Mouse (Mus musculus) liver, embryonic 13.5 days (tissue): ENCODE results near the gene Msrb2. TPM values are rescaled to one million over a fixed set of nuclear protein-coding genes. Genes with fewer than 3 reads are reported as not detected.

ENCODE experiments used
- ATAC-seq: fragments of 200-750 bp; cut with Nextera tagmentation; 2 replicates; pipeline ENCODE4 v1.8.0; 2017; ENCODE audit warnings: low read depth, mild to moderate bottlenecking, moderate number of reproducible peaks, moderate library complexity
- DNase-seq: peaks from one replicate; pipeline ENCODE4 v3.0.0; 2022
- H3K27ac ChIP-seq: fragments of 300-500 bp; sonication (generic); 2 replicates; pipeline ENCODE4 v1.5.1; 2015; ENCODE audit warnings: moderate library complexity, mild to moderate bottlenecking, inconsistent platforms
- H3K27me3 ChIP-seq: fragments of 300-500 bp; sonication (generic); 2 replicates; pipeline ENCODE4 v1.6.1; 2015; ENCODE audit warnings: mild to moderate bottlenecking, inconsistent platforms
- H3K36me3 ChIP-seq: fragments of 300-500 bp; sonication (generic); 2 replicates; pipeline ENCODE4 v1.6.1; 2015; ENCODE audit warnings: mild to moderate bottlenecking, inconsistent platforms
- H3K4me1 ChIP-seq: fragments of 300-500 bp; sonication (generic); replicated peaks from 2 replicates; pipeline ENCODE4 v1.6.1; 2015; ENCODE audit warnings: inconsistent platforms
- H3K4me2 ChIP-seq: fragments of 300-500 bp; sonication (generic); 2 replicates; pipeline ENCODE4 v1.6.1; 2015; ENCODE audit warnings: inconsistent platforms, mild to moderate bottlenecking, moderate library complexity
- H3K4me3 ChIP-seq: fragments of 300-500 bp; sonication (generic); replicated peaks from 2 replicates; pipeline ENCODE4 v1.5.1; 2015; ENCODE audit warnings: mild to moderate bottlenecking, inconsistent platforms
- H3K9ac ChIP-seq: fragments of 300-500 bp; sonication (generic); 2 replicates; pipeline ENCODE4 v1.6.1; 2015; ENCODE audit warnings: mild to moderate bottlenecking, inconsistent platforms
- H3K9me3 ChIP-seq: fragments of 300-500 bp; sonication (generic); replicated peaks from 2 replicates; pipeline ENCODE4 v1.6.1; 2016; ENCODE audit warnings: inconsistent platforms
- WGBS: fragments of 180-500 bp; shearing (Covaris S2); methylation state at CpG from one replicate; pipeline ENCODE4 v1.1.7; 2015; ENCODE audit not compliant: insufficient replicate concordance; 5-methylcytosine and 5-hydroxymethylcytosine counted together
- polyA plus RNA-seq: library from polyadenylated mRNA; unstranded; fragments of >200 nt; fragmentation: Nextera tagmentation; extraction: Ambion mirVana; gene quantifications from 2 replicates; pipeline ENCODE4 v1.2.1, GENCODE M21; 2015

Gene Msrb2
- polyA plus RNA-seq, 1 experiment from 2014 or later = 10.6 TPM

DNA sequence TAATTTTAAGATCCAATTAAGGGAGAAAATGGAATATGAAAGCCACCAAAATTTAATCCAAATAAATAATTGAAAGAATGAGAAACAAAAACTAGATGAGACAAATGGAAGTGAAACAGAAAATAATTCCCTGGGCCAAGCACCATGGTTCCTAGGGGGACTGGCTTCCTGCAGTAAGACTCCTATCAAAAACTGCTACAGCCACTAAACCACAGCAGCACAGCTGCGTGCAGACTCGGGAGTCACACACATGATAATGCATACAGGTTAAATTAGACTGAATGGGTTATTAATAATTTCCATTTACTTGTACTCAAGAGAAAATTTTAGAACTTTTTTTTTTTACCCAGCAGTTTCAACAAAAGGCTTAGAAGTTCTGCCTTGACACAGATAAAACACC lies 18.1 kb upstream of the Msrb2 start:
- WGBS = 62% methylated on average over 2 of the region's 2 CpGs
- Histone ChIP-seq H3K4me3 (no peak overlapping the region), H3K27me3 (no peaks in the 10 kb centered on the region), H3K4me2 (no peak overlapping the region), H3K36me3 (no peaks in the 10 kb centered on the region), H3K9ac (no peak overlapping the region), H3K27ac (no peak overlapping the region), H3K9me3 (no peaks in the 10 kb centered on the region), H3K4me1 (0 out of 2 replicates have a peak, but pooled peaks cover 3% of the 10 kb centered on the region)
- no peak for DNase-seq
- ATAC-seq = no peak

DNA sequence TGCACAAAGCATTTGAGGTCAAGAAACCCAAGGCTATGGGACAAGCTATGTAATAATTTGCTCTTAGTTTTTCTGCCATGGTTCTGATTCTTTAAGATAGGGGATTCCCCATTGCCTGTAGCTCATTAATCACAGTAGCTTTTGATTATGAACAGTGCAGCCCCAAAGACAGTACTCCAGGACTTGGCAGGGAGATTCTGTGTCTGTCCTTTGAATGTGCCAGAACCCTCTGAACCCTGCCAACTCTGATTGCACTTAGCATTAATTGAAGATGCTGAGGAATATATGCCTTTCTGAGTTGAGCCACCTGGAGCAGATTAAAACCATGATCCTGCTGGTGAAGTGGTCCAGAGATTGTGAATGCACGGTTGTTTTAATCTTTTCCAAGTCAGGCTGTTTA lies 8.4 kb upstream of the Msrb2 start:
- H3K27ac ChIP-seq = no peak overlapping the region
- no peaks in the 10 kb centered on the region for H3K36me3 ChIP-seq
- no peak overlapping the region for H3K4me2 ChIP-seq
- H3K9me3 ChIP-seq = no peaks in the 10 kb centered on the region; the same call in 1 of the 2 replicates
- no peak for DNase-seq
- 63% methylated on average over 1 of the region's 1 CpGs for WGBS
- H3K9ac ChIP-seq = no peak overlapping the region
- no peak overlapping the region for H3K4me3 ChIP-seq
- ATAC-seq = no peak
- H3K4me1 ChIP-seq = no peaks in the 10 kb centered on the region
- no peaks in the 10 kb centered on the region for H3K27me3 ChIP-seq

DNA sequence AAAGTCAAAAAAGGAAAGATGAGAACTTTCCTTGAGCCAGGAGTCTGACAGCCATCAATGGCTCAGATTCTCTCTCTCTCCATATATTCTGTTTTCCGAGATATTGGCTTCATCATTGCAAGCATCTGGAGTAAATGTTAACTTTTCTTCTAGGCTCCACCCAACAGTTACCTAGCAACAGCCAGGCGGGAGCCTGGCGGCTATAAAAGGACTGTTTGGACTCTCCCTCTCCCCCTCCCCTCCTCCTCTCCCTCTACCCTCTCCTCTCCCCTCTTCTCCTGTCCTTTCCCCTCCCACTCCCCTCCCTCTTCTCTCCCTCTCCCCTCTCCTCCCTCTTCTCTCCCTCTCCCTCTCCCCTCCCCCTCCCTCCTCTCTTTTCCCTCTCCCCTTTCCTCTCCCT lies 4.8 kb upstream of the Msrb2 start:
- Histone ChIP-seq H3K9ac (no peak overlapping the region), H3K4me2 (no peak overlapping the region), H3K4me3 (no peak overlapping the region), H3K9me3 (no peaks in the 10 kb centered on the region; the same call in 1 of the 2 replicates), H3K27me3 (no peaks in the 10 kb centered on the region), H3K36me3 (no peaks in the 10 kb centered on the region), H3K27ac (no peak overlapping the region), H3K4me1 (peaks cover 3% of the 10 kb centered on the region; the same call in 1 of the 2 replicates)
- no peak for ATAC-seq
- WGBS = 15% methylated on average over 3 of the region's 3 CpGs
- no peak for DNase-seq

DNA sequence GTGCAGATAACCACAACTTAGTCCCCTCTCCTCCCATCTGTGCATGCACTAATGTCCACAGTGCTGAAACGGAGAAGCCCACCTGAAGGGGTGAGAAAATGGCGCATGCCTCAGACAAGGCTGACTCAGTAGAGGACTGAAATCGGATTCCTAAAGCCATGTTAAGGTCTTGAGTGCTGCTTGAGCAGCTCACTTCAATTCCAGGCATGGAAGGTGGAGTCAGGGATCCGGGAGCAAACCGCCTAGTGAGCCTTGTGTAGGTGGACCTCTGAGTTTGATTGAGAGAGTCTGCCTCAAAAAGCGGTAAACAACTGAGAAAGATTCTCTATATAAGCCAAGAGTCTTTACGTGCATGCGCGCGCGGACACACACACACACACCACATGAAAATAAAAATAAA lies 4.1 kb upstream of the Msrb2 start:
- Histone ChIP-seq H3K27ac (no peak overlapping the region), H3K4me2 (no peak overlapping the region), H3K4me3 (no peak overlapping the region), H3K4me1 (peaks cover 5% of the 10 kb centered on the region), H3K9me3 (no peaks in the 10 kb centered on the region), H3K36me3 (no peaks in the 10 kb centered on the region), H3K27me3 (no peaks in the 10 kb centered on the region), H3K9ac (no peak overlapping the region)
- DNase-seq (no peak), ATAC-seq (no peak)
- WGBS = 73% methylated on average over 11 of the region's 11 CpGs

DNA sequence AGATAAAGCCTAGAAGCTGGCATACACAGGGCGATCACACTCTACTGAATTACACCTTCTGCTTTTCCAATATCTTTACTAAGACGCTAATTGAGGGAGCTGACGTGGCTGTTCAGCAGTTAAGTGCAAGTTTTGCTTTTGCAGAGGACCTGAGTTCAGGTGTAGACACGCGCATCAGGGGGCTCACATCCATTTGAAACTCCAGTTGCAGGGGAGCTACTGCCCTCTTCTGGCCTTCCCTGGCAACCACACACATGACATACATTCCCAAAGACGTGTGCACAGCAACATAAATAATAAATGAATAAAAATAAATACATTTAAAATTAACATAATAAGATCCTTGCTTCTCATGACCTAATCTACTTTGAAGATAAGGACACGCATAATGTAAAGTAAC lies 2.5 kb downstream of the Msrb2 start:
- no peak for DNase-seq
- H3K4me3 ChIP-seq = no peak overlapping the region

DNA sequence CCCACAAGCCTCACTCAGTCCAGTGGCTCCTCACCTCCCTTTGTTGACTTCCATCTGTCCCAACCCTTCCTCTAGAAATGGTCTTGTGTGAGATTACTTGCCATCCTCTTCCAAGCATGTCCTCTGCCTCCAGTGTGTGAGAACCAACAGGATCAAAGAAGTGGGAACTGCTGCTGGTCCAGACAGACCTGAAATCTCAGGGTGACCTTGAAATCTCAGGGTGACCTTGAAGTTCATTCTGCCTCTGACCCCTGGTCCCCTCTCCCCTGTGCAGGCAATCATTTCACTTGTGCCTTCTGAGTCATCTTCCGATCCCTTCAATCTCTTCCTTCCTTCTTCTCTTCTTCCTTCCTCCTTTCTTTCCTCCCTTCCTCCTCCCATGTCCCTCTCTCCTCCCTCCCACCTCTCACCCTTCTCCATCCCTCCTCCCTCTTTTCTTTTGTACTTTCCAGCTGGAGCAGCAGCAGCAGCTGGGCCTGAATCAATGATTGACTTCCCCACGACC lies 9.3 kb downstream of the Msrb2 start:
- no peak for ATAC-seq
- Histone ChIP-seq H3K27me3 (no peaks in the 10 kb centered on the region), H3K27ac (no peak overlapping the region), H3K9me3 (no peaks in the 10 kb centered on the region), H3K4me3 (no peak overlapping the region), H3K4me1 (no peaks in the 10 kb centered on the region), H3K36me3 (no peaks in the 10 kb centered on the region), H3K4me2 (no peak overlapping the region), H3K9ac (no peak overlapping the region)
- no peak for DNase-seq
- 57% methylated on average over 2 of the region's 2 CpGs for WGBS

More for the DNA sequence above, 2.5 kb downstream of the Msrb2 start:
- H3K9ac ChIP-seq = no peak overlapping the region
- ATAC-seq = no peak
- H3K4me2 ChIP-seq = no peak overlapping the region
- no peak overlapping the region for H3K27ac ChIP-seq
- 72% methylated on average over 7 of the region's 7 CpGs for WGBS
- no peaks in the 10 kb centered on the region for H3K9me3 ChIP-seq
- H3K36me3 ChIP-seq = no peaks in the 10 kb centered on the region
- H3K4me1 ChIP-seq = peaks cover 7% of the 10 kb centered on the region
- H3K27me3 ChIP-seq = no peaks in the 10 kb centered on the region

DNA sequence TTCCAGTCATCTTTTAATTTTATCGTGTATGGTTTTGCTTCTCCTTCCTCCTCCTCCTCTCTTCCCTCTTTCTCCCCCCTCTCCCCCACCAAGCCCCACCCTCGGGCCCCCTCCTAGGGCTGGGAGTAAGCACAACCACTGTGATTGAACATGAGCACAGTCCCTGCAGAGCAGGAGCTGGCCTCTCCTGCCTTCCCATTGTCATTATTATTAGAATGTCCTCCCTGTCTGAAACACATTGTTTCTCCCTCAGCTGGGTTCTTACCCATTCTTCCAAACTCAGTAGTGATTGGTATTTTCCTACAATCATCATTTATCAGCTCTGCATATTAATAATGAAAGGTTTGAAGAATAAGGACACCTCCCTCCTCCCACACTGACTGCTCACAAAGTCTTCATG lies 9.7 kb downstream of the Msrb2 start:
- Histone ChIP-seq H3K4me3 (no peak overlapping the region), H3K27ac (no peak overlapping the region), H3K27me3 (no peaks in the 10 kb centered on the region), H3K4me2 (no peak overlapping the region), H3K9me3 (no peaks in the 10 kb centered on the region), H3K36me3 (no peaks in the 10 kb centered on the region), H3K4me1 (no peaks in the 10 kb centered on the region), H3K9ac (no peak overlapping the region)
- ATAC-seq (no peak), DNase-seq (no peak)
- 44% methylated on average over 2 of the region's 2 CpGs for WGBS

DNA sequence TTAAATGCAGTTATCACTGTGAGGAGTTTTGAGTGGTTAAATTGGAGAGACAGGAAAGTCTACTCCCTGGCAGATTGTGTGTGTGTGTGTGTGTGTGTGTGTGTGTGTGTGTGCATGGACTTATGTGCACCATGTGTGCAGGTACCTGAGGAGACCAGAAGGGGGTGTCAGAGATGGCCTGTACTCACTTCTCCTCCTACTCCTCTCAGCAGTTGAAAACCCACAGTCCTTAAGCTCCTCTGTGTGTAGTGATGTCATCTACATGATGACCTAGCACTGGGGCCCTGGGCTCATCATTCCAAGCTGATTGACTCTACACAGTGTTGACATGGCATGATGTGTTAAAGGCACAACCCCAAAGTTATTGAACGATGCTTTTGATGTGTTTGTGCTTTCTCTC lies 11.0 kb downstream of the Msrb2 start:
- no peak overlapping the region for H3K9ac ChIP-seq
- no peaks in the 10 kb centered on the region for H3K4me1 ChIP-seq
- H3K4me2 ChIP-seq = no peak overlapping the region
- H3K36me3 ChIP-seq = no peaks in the 10 kb centered on the region
- no peaks in the 10 kb centered on the region for H3K9me3 ChIP-seq
- DNase-seq = no peak
- H3K27ac ChIP-seq = no peak overlapping the region
- WGBS = 53% methylated on average over 1 of the region's 1 CpGs
- H3K27me3 ChIP-seq = no peaks in the 10 kb centered on the region
- ATAC-seq = no peak
- H3K4me3 ChIP-seq = no peak overlapping the region

DNA sequence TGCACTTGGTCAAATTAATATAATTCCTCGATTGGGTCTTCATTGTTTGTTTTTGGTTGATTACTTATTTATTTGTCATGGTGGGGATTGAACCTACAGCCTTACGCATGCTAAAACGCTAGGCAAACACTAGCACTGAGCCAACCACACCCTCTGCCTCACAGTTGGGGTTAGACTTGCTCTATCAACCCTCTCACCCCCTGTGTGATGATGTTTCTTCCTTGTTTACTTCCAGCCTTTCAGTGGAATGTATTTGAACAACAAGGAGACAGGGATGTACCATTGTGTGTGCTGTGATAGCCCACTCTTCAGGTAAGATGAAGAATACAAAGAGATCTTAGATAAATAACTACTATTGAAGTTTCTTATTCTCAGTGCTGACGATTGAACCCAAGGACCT lies 11.8 kb downstream of the Msrb2 start:
- no peak for DNase-seq
- Histone ChIP-seq H3K36me3 (no peaks in the 10 kb centered on the region), H3K4me1 (no peaks in the 10 kb centered on the region), H3K4me2 (no peak overlapping the region), H3K4me3 (no peak overlapping the region), H3K9me3 (no peaks in the 10 kb centered on the region), H3K9ac (no peak overlapping the region), H3K27ac (no peak overlapping the region), H3K27me3 (no peaks in the 10 kb centered on the region)
- no peak for ATAC-seq
- 56% methylated on average over 4 of the region's 4 CpGs for WGBS

DNA sequence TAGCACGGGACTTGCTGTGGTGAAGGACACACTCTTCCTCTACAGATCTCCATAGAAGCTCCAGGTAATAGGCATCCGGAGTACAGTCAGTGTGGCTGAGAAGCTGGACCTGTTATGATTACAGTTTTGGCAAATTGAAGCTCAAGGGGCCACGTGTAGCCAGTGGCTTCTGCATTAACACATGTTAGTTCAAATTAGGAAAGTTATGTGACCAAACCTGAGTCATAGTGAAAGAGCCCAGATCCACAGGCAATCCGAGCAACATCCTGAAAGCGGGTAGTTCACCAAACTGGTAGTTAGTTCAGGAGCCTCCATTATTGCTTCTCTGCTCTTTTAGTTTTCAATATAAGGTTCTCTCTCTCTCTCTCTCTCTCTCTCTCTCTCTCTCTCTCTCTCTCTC lies 14.5 kb downstream of the Msrb2 start:
- Histone ChIP-seq H3K4me3 (no peak overlapping the region), H3K4me1 (no peaks in the 10 kb centered on the region), H3K27me3 (no peaks in the 10 kb centered on the region), H3K27ac (no peak overlapping the region), H3K9me3 (no peaks in the 10 kb centered on the region), H3K9ac (no peak overlapping the region), H3K36me3 (no peaks in the 10 kb centered on the region), H3K4me2 (no peak overlapping the region)
- no peak for DNase-seq
- 70% methylated on average over 5 of the region's 5 CpGs for WGBS
- no peak for ATAC-seq

DNA sequence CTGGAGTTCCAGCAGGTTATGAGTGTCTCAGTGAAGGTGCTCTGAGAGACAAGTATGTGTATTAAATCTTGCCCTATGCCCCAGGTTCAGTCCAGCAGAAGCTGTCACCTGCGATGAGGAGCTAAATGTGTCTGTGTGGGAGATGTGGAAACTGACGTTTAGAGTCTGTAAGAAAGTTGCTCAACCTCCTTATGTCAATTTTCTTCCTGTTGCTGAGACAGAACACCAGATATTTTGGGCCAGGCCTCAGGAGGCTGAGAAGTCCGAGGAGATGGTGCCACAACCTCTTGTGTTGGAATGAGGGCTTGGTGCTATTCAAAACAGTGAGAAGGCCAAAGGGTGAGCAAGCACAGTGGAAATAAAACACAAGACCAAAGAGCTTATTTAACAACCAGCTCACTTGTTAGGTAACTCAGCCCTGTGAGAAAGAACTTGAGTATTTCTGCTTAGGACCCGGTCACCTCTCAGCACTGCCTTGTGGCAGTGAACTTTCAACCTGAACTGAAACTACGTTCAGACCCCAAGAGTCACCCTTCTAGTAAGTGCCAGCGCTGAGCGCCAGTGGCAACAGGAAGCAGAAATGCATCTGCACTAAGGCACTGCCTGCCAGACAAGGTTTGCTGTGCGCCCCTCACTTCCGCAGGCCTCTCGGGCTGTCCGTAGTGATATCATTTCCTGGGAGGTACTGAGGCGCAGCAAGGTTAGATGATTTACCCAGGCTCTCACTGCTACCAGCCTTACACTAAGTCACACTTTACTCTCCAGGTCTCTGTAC lies 17.3 kb downstream of the Msrb2 start:
- Histone ChIP-seq H3K36me3 (no peaks in the 10 kb centered on the region), H3K4me3 (no peak overlapping the region), H3K27me3 (no peaks in the 10 kb centered on the region), H3K27ac (0 out of 2 replicates have a peak overlapping the region, but pooled peaks have one; percentile 19), H3K4me2 (0 out of 2 replicates have a peak overlapping the region, but pooled peaks have one; percentile 5), H3K9me3 (no peaks in the 10 kb centered on the region), H3K4me1 (no peaks in the 10 kb centered on the region), H3K9ac (no peak overlapping the region)
- DNase-seq = peak; percentile 9
- WGBS = 42% methylated on average over 12 of the region's 12 CpGs
- ATAC-seq = peak; percentile 39; the same call in 1 of the 2 replicates
